Mouse (Mus musculus): ENCODE data around the gene Gna14.

Gna14 gene

GRCm38 (mm10) chr19:16510343-16511080 is 75.0 kb downstream of the Gna14 start:
- no peak for DNase-seq (ENCODE audit: low spot score in 2 of 2)

DNA sequence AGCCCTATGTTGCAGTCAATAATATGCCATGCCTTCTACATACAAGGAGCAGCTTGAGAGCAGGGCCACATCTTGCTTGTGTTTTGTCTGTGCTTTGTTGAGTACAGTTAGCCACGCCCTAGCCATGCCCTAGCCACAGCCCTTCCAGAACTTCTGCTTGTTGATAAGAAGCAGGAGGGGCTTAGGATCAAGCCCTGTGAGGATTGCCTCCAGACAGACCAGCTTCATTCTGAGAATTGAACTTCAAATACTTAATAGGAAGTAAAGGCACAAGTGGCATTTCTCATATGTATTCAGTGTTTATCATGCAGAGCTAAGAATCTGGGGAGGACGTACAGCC is 75.5 kb downstream of the Gna14 start:
- DNase-seq (ENCODE audit: low spot score in 2 of 2): no peak

DNA sequence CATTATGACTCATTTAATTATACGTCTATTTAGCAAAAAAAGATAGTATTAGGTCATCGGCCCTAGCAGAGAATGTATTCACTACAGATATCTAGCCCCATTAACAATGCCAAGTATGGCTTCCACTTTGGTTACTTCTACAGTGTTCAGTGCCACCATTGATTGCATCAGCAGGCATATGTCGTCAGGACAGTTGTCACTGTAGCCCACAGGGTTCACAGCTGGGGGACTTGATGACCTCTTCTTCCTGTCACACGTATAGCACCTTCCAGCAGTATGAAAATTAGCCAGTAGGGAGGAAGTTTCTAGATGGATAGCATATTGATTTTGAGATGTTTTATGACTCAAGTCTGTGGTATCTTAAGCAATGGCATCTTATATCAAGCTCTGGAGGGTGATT is 78.6 kb downstream of the Gna14 start:
- no peak for DNase-seq (ENCODE audit: low spot score in 2 of 2)

DNA sequence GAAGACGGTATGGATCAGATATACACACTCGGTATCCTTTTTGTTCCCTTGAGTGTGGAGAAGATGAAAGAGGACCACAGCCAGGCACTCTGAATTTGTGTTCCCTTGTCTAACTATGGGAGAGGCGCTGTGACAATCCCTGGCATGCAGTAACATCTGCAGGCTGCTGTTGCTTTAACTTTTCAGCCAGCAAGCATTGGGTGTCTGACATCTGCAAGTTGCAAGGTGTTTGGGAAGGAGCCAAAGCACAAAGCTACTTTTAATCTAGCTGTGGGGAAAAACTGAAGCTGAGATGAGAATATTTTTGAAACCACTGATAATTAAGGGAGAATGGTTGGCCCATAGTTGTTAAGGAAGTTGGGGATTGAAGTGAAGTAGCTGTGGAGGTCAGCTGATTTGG is 83.0 kb downstream of the Gna14 start:
- DNase-seq (ENCODE audit: low spot score in 2 of 2): no peak

DNA sequence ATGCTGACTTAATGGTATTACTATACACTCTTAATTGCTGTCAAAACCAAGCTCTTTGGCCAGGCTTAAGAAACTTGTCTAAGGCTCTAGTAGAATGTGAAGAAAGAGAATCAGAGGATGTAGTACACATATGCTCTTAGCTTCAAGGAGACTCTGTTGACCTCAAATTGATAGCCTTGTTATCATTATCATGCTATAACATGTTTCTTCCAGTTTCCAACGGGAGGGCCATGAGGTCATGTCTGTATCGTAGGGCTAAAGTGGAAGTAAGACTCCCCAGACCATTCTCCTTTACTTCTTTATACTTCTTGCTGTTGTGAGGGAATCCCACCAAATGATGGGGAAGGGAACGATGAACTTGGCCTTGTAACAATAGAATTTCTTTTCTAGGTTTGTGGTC is 85.0 kb downstream of the Gna14 start:
- no peak for DNase-seq (ENCODE audit: low spot score in 2 of 2)

GRCm38 (mm10) chr19:16526302-16526880 is 90.8 kb downstream of the Gna14 start:
- DNase-seq (ENCODE audit: low spot score in 2 of 2): no peak

- DNase-seq (ENCODE audit: low spot score in 2 of 2): no peak
These were observed 91.5 kb downstream of the Gna14 start for GRCm38 (mm10) chr19:16527031-16527430.

DNA sequence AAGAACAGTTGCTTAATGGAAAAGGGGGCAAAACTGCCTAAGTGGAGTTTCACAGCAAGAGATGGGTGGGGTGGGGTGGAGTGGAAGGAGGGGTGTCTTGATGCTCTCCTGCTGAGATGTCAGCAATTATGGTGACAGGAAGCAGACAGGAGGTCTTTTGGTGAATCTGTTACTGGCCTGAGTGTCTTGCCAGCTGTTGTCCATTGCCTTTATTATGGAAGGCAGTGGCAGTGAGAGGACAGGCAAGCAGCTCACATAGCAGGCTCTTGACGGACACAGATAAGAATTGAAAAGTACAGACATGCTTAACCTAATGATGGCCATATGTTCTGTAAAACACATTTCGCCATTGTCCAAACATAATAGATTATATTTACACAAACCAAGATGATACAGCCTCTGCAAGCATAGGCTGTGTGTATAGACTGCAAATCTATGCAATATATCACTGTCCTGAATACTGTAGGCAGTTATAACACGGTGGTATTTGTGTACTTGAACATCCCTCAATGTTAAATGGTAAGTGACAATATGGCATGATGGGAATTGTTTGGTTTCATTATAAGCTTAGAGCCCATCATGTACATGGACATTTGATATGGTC is 92.8 kb downstream of the Gna14 start:
- no peak for DNase-seq (ENCODE audit: low spot score in 2 of 2)

- DNase-seq (ENCODE audit: low spot score in 2 of 2): no peak
These were observed 93.8 kb downstream of the Gna14 start for GRCm38 (mm10) chr19:16529293-16529920.

GRCm38 (mm10) chr19:16529999-16530398 is 94.4 kb downstream of the Gna14 start:
- DNase-seq (ENCODE audit: low spot score in 2 of 2): no peak

DNA sequence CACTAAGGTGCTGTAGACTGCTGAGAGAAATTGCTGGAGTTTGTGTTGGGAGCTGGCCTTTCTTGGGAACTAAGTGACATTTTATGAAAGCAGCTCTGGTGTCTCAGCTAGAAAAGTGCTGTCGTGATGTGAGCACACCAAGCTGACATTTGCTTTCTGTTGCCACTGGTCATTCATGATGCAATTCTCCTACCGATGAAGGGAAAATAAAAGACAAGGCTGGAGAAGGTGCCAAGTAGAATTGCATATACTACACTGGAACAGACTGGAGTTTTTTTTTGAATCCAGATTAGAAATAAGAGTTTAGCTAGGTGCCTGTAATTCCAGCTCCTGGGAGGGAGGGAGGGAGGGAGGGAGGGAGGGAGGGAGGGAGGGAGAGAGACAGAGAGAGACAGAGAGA is 98.7 kb downstream of the Gna14 start:
- DNase-seq (ENCODE audit: low spot score in 2 of 2): no peak

- DNase-seq (ENCODE audit: low spot score in 2 of 2): no peak
These were observed 102.9 kb downstream of the Gna14 start for GRCm38 (mm10) chr19:16538416-16538815.

GRCm38 (mm10) chr19:16543688-16544087 is 108.1 kb downstream of the Gna14 start:
- DNase-seq (ENCODE audit: low spot score in 2 of 2): no peak

- no peak for DNase-seq (ENCODE audit: low spot score in 2 of 2)
These were observed 121.4 kb downstream of the Gna14 start for GRCm38 (mm10) chr19:16556988-16557387.

- DNase-seq (ENCODE audit: low spot score in 2 of 2): no peak
These were observed 122.4 kb downstream of the Gna14 start for GRCm38 (mm10) chr19:16557971-16558370.

- no peak for DNase-seq (ENCODE audit: low spot score in 2 of 2)
These were observed 123.0 kb downstream of the Gna14 start for GRCm38 (mm10) chr19:16558570-16558969.

- peak in 1 of 2 experiments; percentile 6 for DNase-seq (ENCODE audit: low spot score in 2 of 2)
These were observed 123.8 kb downstream of the Gna14 start for GRCm38 (mm10) chr19:16559243-16559896.

- no peak for DNase-seq (ENCODE audit: low spot score in 2 of 2)
These were observed 127.1 kb downstream of the Gna14 start for GRCm38 (mm10) chr19:16562676-16563075.

DNA sequence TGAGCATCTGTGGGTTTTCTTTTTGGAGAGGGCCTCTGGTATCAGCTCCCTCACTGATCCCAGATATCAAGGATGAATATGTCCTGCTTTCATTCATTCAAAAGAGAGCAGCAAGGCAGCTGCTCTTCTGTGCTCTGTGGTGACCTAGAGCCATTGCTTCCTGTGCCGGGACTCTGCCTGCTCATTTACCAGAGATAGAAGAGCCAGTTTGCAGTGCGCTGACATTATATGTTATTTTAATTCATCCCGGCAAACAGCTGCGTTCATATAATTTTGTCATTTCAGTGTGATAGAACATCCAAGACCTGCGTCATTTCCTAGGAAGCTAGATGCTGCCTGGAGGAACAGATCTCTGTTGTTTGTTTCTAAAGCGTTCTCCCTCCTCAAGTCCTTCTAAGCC is 141.2 kb downstream of the Gna14 start:
- no peak for DNase-seq (ENCODE audit: low spot score in 2 of 2)

GRCm38 (mm10) chr19:16579656-16580260 is 144.2 kb downstream of the Gna14 start:
- no peak for DNase-seq (ENCODE audit: low spot score in 2 of 2)

- DNase-seq (ENCODE audit: low spot score in 2 of 2): no peak
These were observed 144.9 kb downstream of the Gna14 start for GRCm38 (mm10) chr19:16580501-16580900.

- DNase-seq (ENCODE audit: low spot score in 2 of 2): no peak
These were observed 149.0 kb downstream of the Gna14 start for GRCm38 (mm10) chr19:16584546-16584945.

Measured in right cerebral cortex, adult 2 months (tissue).